Mouse (Mus musculus) right cerebral cortex, postnatal 25 days (tissue): ENCODE data around the gene Dbx2.

Experiments
- DNase-seq: peaks from one replicate; pipeline ENCODE4 v3.0.0; 2022

Gene Dbx2

DNA sequence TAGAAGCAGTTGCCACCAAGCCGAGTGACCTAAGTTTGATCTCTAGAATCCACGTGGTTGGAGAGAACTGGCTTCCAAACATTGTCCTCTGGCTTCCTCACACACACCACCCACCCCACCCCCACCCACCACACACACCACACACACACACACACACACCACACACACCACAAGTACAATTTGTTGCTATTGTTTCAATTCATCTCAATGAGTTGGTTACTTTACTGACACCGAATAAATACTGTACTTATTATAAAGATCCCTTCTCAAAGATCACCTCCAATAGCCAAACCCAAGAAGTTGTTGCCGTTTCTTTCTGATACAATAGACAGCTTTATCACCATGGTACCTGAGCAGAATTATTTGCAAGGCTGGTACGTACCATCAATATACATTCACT, at the start of gene Dbx2:
Gene Dbx2 (minus strand): TSS at position 101 of the 400 bp plus-strand sequence.
- DNase-seq = no peak

DNA sequence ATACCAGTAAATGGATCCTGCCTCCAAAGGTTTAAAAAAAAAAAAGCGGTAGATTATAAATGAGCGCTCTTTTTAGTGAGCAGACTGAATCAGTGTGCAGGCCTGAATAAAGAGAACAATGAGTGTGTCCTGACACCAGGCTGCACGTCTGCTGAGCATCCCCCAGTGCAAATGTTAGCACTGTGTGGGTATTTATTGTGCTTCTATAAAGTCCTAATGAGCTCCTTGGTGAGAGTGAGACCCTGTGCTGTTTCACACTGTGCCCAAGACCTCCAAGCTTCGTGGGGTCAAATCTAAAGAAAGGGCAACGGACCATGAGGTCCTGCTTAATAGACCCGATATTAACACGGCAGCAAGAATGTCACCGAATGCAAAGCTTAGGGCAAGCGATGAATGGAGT, 46.4 kb upstream of the Dbx2 start:
- no peak for DNase-seq

DNA sequence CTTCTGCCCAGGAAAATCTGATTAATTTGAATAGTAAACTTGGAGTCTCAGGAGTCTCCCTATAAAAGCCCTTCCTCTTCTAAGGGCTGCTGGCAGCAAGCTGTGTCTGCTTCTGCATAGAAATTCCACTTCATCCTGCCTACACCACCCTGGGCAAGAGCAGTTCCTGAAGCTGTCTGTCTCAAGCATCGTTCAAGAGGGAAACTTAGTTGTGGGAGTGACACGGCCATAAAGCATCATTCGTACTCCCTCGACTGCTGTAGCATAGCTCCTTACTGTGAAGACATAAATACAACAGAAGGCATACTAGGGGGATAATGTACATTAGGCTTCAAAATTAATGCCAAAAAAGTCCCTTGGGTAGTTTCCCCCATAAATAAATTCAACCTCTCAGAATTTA, 45.8 kb upstream of the Dbx2 start:
- no peak for DNase-seq

DNA sequence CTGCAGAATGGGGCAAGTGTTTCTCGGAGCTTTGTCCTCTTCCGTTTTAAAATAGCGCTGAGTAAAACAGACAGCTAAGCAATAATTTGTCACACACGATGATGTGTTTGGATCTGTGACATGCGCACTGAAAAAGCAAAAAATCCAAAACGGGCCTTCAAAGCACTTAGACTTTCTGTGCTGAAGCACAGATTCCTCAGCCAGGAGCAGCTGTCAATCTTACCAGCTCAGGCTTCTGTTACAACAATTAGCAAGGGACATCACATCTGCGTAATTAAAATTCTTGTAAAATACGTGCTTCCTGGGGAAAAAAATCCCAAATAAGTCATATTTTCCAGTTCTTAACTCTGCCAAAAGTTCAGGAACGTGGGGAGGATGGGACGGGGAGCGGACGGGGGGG, 43.6 kb upstream of the Dbx2 start:
- DNase-seq = no peak

DNA sequence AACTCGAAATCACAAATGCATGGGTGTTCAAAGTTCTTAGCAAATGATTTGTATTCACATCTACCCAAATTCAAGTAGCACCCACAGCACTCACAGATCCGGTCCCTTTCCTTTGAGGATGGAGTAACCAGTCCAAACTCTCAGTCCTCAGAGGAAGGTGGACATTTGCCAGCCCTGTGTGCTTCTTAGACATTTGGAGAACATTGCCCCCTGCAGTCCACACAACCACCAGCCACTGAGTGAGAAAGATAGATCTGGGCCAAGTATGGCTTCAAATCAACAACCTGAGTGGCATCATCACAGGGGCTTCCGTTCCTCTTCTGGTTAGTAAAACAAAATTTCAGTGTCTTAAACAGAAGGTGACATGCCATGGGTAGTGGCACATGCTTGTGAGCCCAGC, 38.0 kb upstream of the Dbx2 start:
- DNase-seq = peak; percentile 14

DNA sequence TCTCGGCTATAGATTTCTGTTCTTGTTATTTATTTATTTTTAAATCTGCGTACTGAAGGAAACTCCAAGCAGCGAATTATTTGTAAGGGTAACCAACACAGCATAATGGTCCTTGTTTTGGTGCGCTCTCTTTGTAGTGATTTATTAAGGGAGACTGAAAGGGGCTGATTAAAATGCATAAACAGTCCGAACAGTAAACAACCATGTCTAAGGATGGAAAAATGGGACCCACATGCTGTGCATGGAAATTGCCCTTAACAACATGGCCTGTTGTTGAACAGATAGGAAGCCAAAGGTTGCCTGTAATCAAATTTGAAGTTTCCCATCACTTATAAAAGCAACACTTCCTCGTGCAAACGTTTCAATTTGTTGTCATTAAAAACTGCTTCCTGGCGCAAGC, 35.8 kb upstream of the Dbx2 start:
- no peak for DNase-seq

DNA sequence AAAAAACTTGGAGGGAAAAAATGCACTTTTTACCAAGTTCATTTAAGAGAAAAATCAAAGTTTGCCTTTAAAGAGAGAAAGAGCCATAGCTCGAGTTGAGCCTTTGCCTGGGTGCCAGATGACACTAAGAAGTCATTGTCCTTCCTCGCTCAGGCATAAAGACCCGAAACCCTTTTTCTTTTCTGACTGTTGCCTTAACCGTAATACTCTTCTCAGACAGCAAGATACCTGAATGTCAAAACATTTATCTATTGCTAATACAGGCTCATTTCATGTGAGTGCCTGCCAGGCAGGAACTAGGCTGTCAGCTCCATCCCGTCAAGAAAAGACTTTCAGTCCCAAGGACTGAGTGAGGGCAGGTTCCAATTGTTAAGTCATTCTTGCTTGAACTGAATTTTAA, 35.4 kb upstream of the Dbx2 start:
- DNase-seq = no peak

DNA sequence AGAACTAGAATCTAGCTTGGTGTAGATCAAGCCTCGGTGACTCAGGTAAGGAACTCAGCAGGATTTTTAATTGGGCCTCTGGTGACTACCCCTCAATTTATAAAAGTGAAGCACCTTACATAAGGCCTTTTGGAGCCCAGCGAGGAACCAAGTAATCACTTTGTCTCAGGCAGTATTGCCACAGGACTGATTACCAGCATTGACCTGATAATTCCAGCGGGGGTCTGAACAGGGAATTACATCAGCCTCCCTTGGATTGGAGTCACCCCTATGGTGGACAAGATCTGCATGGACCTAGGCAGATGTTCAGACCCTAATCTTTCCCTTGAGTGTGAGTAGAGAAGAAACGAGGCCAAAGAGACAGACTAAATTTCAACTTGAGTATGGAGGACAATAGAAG, 26.9 kb upstream of the Dbx2 start:
- no peak for DNase-seq

DNA sequence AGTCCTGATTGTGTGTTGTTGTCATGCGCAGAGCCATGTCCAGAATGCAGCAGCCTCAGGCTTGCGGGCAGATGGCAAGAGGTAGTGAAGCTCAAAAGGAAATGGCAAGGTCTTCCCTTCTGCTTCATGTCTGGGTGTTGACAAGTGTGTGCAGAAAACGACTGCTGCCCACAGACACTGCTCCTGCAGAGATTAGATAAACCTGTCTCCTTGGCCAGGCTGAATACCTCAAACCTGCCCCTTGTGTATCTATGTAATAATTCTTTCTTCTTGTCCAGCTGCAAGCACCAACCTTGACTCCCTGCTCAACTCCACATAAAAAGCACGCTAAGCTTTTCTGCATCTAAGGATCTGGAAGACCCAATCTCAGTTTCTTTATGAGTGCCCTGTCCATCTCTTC, 19.9 kb upstream of the Dbx2 start:
- no peak for DNase-seq

DNA sequence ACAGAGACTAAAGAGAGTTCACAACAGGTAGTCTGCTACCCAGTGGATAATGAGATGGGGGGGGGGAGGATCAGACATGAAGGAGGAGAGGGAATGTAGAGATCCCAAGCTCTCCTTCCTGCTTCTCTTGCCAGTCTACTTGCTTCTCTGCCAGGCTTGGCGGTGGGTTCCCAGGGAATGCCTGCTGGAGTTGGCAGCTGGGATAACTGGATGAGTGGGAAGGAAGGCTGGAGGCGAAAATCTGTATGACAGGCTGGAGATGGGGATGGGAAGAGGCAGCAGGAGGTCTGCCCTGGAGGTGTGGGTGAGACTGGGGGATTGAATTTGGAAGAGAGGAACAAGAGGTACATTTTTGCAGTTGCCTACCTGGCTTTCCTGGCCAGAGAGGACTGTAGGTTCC, 19.4 kb upstream of the Dbx2 start:
- DNase-seq = peak; percentile 29

DNA sequence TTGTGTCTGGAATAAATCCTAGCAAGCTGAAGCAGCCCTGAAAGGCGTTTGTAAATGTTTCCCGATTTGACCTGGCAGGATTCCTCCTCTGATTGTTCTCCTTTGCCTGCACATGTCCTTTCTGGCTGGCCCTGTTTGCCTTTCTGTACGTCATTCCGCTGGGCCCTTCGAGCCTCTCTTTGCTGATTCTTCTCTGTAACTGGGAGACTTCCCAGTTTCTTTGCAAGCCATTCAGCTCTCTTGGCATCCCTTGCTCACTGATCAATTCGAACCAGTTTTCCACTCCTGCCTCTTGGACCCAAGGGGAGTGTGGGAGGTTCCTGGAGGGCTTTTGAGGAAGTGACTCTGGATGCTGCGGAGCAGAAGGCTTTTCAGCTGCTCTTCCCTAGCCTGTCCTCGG, 11.4 kb upstream of the Dbx2 start:
- DNase-seq = peak; percentile 32

DNA sequence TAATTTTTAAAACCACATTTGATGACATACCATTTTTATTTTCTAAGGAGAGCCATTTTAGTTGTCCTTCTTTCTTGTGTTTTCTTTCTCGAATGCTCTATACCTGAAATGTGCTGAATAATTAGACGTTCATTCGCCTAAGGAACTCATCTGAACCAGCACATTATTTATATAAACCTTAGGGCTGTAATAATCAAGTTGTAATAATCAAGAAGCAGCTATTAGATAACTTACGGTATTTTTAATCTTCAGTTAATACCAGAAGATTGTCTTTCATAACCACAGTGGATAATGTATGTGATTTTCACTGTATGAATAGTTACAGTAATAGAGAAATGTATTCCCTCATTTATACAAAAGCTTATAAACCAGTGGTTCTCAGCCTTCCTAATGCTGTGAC, 9.2 kb upstream of the Dbx2 start:
- DNase-seq = no peak

DNA sequence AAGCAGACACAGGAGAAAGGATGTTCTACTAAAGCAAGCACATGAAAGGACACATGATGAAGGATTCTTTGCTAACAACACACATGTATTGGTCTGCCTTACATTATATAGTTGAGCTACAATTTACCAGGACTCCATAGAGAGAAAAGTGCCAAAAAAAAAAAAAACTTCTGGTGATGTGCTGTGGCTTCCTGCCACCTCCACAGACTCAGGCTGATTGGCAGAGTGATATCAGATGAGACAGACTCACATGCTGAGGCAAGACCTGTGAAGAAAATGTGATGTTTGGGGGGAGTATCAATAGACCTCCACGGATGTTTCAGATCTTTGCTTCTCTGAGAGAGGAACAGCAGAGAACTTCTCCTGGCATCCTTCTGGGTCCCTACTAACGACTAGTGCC, 6.0 kb upstream of the Dbx2 start:
- DNase-seq = no peak

DNA sequence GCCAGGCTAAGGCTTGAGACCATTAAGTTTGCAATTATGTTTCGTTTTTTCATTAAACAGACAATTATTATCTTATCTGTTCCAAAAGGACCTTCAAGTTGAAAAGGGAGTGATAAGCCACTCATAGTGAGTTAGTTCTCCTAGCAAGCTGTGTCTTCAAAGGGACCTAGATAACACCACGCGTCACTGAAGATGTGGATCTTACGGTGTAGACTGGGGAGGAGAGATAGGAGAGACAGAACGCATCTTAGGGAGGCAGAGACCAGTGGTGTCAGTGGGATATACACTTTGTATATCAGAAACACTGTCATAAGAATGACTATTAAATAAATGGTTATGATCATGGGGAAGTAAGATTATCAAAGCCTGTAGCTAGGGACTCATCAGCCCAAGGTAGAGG, 4.6 kb upstream of the Dbx2 start:
- DNase-seq = no peak

DNA sequence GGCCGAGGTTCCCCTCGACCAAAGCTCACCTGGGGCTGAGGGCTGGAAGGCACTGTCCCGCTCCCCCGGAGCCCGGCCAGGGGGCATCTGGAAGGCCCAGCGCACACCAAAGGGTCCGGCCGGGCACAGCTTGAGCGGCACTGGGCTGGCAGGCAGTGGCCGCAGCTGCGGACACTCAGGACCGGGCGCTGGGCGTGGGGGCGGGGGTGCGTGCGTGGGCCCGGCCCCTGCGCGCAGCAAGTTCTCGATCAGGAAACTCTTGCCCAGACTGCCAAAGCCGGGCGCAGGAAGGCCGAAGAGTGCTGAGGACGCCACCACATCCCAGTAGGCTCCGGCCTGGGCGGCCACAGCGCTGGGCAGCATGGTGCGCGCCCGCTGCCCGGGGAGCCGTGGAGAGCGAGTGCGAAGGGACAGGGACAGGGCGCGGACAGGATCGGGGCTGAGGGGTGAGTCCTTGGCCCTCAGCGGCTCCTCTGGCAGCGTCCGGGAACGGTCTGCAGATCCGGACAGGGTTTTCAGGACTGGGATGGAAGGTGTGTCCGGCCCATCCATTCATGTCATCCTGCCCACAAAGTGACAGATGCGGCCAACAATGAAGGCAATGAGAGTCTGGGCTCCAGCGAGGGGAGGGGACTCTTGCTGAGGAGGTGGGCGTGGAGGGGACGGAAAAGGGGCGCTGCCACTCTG, 1.4 kb downstream of the Dbx2 start:
- DNase-seq = peak; percentile 20

DNA sequence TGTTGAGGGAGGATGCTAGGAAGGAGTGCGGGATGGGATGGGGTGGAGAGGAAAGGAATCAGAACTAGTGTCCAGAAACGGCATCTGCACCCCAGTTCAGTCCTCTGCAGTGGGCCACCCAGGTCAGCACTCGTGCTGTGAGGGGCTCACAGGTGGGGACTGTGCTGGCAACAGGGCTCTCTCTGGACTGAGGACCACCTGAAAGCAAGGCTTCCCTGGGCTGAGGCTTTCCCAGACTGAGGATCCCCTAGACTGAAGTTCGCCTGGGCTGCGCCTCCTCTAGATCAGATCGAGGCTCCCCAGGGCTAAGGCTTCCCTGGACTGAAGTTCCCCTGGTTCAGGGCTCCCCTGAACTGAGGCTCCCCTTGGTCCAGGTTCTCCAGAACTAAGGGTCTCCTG, 1.9 kb downstream of the Dbx2 start:
- DNase-seq = no peak

DNA sequence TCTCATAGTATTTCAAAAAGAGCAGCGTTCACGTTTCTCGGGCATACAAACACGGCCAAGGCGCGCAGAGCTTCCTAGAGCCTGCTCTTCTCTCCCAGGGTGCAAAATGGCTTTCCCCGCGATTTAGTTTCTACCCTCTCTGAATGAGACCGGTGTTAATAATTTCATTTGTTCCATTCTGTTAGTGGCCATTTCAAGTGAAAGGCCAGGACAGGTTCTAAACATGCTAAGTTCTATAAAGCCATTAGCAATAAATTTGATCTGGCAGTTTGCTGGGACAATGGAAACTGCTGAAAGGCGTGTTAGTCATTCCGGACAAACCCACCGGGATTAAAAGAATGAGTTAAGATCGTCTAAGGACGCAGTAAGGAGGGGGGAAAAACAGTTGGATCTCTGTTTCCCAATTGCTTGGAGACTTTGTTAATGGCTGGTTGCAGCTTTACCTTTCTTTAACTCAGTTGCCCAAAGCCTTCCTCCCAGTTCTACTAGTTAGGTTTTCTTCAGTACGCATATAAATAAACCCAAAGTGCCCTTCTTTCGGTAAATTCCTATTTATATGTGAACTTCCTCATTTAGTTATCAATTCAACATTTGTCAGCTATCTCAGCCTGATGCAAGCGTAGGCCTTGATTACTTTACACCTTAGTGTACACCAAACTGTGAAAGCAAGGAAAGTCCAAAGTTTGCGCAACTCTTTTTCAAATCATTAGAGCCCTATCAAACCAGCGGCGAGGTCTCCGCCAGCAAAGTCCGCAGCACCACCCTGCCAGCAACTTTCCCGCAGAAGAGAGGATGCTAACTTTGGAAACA, 2.7 kb downstream of the Dbx2 start:
- DNase-seq = no peak

DNA sequence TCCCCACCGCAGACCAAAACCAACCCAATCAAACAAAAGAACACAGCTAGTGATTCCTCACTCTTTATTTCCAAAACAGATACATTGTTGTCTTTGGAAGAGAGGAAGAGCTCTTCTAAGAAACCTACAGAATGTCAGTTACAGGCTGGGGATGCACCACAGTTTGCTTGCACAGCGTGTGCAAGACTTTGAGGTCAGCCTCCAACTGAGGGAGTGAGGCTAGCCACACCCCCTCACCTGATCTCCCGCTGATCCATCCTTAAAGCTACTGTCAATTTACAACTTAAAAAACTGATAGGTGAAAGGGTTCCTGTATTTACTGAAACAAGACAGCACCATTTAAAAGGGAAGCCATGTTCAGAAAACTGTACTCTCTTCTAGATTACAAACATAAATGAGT, 3.9 kb downstream of the Dbx2 start:
- DNase-seq = no peak

DNA sequence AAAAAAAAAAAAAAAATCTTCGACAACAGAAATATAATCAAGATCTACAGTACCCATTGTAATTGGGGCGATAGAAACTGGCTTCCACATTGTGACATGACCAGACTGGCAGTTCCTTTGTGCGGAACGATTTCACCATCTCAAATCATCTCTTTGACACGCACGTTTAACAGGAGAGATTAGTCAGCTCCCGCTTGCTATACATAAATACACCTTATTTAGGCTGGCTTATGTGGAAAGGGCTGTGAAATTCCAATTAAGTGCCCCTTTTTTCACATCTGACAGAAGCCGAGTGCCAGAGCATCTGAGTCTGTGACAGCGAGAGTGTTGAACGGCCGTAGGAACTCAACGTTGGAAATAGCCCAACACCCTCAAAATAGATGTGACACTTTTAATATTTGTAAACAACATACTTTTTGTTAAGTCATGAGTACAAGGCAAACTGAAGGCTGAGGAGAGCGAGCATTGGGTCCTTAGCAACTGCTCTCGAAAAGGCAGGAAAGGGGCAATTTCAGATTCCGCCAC, 12.2 kb downstream of the Dbx2 start:
- no peak for DNase-seq

DNA sequence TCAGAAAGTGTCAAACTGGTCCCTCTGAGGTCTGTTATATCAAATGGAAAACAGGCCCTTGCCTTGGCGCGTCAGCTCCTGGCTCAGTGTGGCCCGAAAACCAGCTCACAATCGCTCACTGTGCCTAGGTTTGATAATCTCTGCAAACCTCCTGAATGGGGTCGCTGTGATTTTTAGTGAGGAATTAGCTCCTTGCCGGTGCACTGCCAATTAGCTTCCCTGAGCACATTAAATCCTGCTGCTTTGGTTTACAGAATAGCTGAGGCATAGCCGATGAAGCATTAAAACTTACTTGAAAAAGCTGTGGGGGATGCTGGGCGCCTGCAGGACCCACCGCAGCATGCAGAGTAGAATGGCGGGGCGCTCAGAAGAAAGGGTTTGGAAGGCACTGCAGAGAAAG, 15.4 kb downstream of the Dbx2 start:
- DNase-seq = no peak

DNA sequence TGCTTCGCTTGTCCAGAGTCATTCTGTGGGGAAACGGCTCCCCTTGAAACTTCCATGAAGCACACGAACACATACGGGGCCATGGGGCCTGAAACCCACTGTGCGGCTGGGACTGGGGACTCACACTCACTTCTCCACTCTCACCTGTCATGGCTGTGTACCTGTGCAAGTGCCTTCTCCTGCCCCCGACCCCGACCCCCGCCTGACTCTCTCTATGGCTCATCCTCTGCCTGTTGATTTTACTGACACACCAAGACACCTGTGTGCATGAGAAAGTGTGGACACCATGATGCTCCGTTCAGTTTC, 16.0 kb downstream of the Dbx2 start:
- no peak for DNase-seq

DNA sequence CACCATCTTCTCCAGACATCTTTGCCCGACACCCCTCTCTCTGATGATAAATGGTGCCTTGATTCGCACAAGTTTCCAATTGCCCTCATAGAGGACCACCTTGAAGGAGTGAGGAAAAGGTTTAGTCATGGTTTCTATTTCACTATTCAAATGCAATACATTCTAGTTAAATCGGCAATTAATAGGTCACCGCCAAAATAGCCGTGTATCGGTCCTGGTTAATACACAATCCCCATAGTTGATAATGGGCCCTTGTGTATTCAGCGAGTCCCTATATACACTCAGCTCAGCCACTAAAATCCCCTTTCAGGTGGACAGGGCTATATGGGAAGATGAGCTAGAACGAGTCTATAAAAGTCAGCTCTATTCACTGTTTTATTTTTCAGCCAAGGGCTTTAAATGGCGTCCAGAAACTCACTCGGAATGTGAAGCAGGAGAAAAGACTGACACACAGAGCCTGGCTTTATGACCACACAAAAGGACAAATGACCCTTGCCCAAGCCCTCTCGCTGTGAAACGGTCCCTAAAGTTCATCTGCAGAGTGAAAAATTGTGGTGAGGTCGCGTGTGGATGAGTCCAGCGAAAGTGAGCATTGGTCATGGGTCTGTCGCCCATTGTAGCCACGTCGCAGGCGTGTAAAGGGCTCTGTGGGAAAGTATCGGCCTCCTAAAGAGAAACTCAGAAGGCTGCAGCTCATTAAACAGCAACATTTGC, 16.5 kb downstream of the Dbx2 start:
- DNase-seq = no peak

DNA sequence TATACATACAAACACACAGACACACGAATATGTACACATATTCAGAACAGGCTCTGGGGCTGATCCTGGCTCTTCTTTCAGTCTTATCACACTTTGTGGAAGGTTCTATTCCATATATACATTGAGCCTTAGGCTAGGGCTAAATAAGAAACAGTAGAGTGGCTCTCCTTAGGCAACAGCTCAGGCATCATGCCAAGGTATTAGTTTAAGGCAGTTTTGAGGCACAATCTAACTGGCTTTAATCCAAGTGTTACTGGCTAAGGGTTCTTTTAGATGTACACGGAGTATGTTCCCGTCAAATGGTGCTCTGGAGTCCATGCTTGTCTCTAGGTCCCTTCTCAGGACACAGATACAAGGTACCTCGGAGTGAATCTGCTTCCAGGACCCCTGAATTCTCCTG, 31.4 kb downstream of the Dbx2 start:
- DNase-seq = no peak

DNA sequence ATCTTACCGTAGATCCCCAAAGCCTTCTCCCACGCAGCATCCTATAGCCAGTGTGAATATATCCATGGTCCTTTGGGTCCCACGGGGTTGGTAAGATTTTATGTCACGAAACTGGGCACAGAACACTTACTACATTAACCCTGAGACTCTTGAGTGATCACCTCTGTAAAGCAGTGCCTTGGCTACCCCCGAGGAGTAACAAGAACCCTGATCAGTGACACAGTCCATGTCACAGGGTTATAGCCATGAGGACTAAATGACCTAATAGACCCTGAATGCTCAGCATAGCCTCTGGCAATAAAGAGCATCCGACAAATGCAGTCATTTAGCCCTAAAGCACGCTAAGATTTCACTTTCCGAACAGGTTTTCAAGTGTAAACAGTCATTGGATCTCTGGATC, 33.0 kb downstream of the Dbx2 start:
- DNase-seq = no peak
